Mouse (Mus musculus): ENCODE results near the gene Lyrm9.

- TF ChIP-seq CTCF (IDR thresholded peaks at IDR 0.05; ENCODE audit: insufficient read depth, low read length) (no peak), POLR2A (IDR thresholded peaks at IDR 0.05; ENCODE audit: borderline replicate concordance, extremely low read depth, low read depth, low read length) (no peak)
These were observed 41.3 kb downstream of the Lyrm9 start for GRCm38 (mm10) chr11:78867696-78868095.

Measured in lung, adult 2 months (tissue).